Mouse (Mus musculus) midbrain, embryonic 16.5 days (tissue): ENCODE results near the gene Tusc2. TPM values are rescaled to one million over a fixed set of nuclear protein-coding genes. Genes with fewer than 3 reads are reported as not detected.

Experiments
- polyA plus RNA-seq: library from polyadenylated mRNA; unstranded; fragments of >200 nt; fragmentation: Nextera tagmentation; extraction: Ambion mirVana; gene quantifications from 2 replicates; pipeline ENCODE4 v1.2.1, GENCODE M21; 2015

Tusc2 gene
- polyA plus RNA-seq, 1 experiment from 2014 or later, result 127 TPM

Other genes with a start within 250 kb of the Tusc2 start
- 19.2 and 19.7 TPM in 2 replicates for gene Hemk1, start 224.9 kb upstream of the Tusc2 start, polyA plus RNA-seq
- gene 6430571L13Rik, start 222.7 kb upstream of the Tusc2 start, polyA plus RNA-seq, result 10.2 and 11.2 TPM in 2 replicates
- gene Cacna2d2, start 163.6 kb upstream of the Tusc2 start, polyA plus RNA-seq, result 9.1 and 9.3 TPM in 2 replicates
- gene Tmem115, start 29.3 kb upstream of the Tusc2 start, polyA plus RNA-seq, result 45.2 and 47.2 TPM in 2 replicates
- gene Cyb561d2, start 21.1 kb upstream of the Tusc2 start, polyA plus RNA-seq, result 44.4 and 50.7 TPM in 2 replicates
- gene Nprl2, start 21.0 kb upstream of the Tusc2 start, polyA plus RNA-seq, result 76.2 and 82.2 TPM in 2 replicates
- gene Zmynd10, start 16.0 kb upstream of the Tusc2 start, polyA plus RNA-seq, result 3.5 and 6.1 TPM in 2 replicates
- gene Rassf1, start 11.7 kb upstream of the Tusc2 start, polyA plus RNA-seq, result 45.3 and 49.4 TPM in 2 replicates
- gene Hyal2, start 4.7 kb downstream of the Tusc2 start, polyA plus RNA-seq, result 69.6 and 74.9 TPM in 2 replicates
- 7.2 TPM in 2 replicates for gene Hyal1, start 13.7 kb downstream of the Tusc2 start, polyA plus RNA-seq
- gene Naa80, start 15.6 kb downstream of the Tusc2 start, polyA plus RNA-seq, result 14.9 and 18.6 TPM in 2 replicates
- 2.0 and 2.4 TPM in 2 replicates for gene Hyal3, start 17.6 kb downstream of the Tusc2 start, polyA plus RNA-seq
- gene Ifrd2, start 24.4 kb downstream of the Tusc2 start, polyA plus RNA-seq, result 14.6 and 15.4 TPM in 2 replicates
- gene Sema3b, start 46.0 kb downstream of the Tusc2 start, polyA plus RNA-seq, result 3.7 and 3.9 TPM in 2 replicates
- 278 and 281 TPM in 2 replicates for gene Gnai2, start 72.1 kb downstream of the Tusc2 start, polyA plus RNA-seq
- gene Slc38a3, start 106.3 kb downstream of the Tusc2 start, polyA plus RNA-seq, result 31.1 and 34.0 TPM in 2 replicates
- gene Gnat1, start 116.5 kb downstream of the Tusc2 start, polyA plus RNA-seq, result 1.6 and 2.2 TPM in 2 replicates
- gene Sema3f, start 147.2 kb downstream of the Tusc2 start, polyA plus RNA-seq, result 16.6 and 19.2 TPM in 2 replicates
- gene Rbm5, start 207.7 kb downstream of the Tusc2 start, polyA plus RNA-seq, result 239 and 270 TPM in 2 replicates